Mouse (Mus musculus): Measurements from ENCODE around the gene Arhgef18. TPM values are rescaled to one million over a fixed set of nuclear protein-coding genes. Genes with fewer than 3 reads are reported as not detected.

The Arhgef18 gene
- polyA plus RNA-seq (2017; shearing (Covaris generic)): 100 to 1,000 TPM in 1 of 2 experiments, 10 to 100 TPM in 1; 74.0 to 116 TPM

GRCm38 (mm10) chr8:3392771-3393710, at the start of gene Arhgef18:
TSS of gene Arhgef18 (plus strand) at chr8:3393006.

GRCm38 (mm10) chr8:3353189-3353810, 39.5 kb upstream of the Arhgef18 start, which contains the start of gene A430078G23Rik:
TSS of gene A430078G23Rik (plus strand) at chr8:3353415.

GRCm38 (mm10) chr8:3467006-3467885, 74.4 kb downstream of the Arhgef18 start, which contains the start of gene Pex11g:
TSS of gene Pex11g (minus strand) at chr8:3467680.

GRCm38 (mm10) chr8:3470562-3470961, 77.8 kb downstream of the Arhgef18 start, which contains the start of gene Tex45:
TSS of gene Tex45 (plus strand) at chr8:3470862.

GRCm38 (mm10) chr8:3492901-3493844, 100.4 kb downstream of the Arhgef18 start, which contains the start of gene Zfp358:
TSS of gene Zfp358 (plus strand) at chr8:3493138.

GRCm38 (mm10) chr8:3500235-3501090, 107.7 kb downstream of the Arhgef18 start, which contains the start of gene Mcoln1:
TSS of gene Mcoln1 (plus strand) at chr8:3500457.

Other genes with a start within 250 kb of the Arhgef18 start
- 10 to 100 TPM; 19.7 to 26.5 TPM for gene Insr, start 113.4 kb upstream of the Arhgef18 start, polyA plus RNA-seq (2017; shearing (Covaris generic))
- gene A430078G23Rik, start 39.6 kb upstream of the Arhgef18 start, polyA plus RNA-seq (2017; shearing (Covaris generic)): 100 to 1,000 TPM in 1 of 2 experiments, 10 to 100 TPM in 1; 73.2 to 113 TPM
- 1 to 10 TPM; 4.2 to 4.5 TPM for gene Pex11g, start 74.7 kb downstream of the Arhgef18 start, polyA plus RNA-seq (2017; shearing (Covaris generic))
- gene Tex45, start 77.9 kb downstream of the Arhgef18 start, polyA plus RNA-seq (2017; shearing (Covaris generic)): under 1 TPM in 1 of 2 experiments, not detected in 1; 0.17 TPM
- gene Zfp358, start 100.1 kb downstream of the Arhgef18 start, polyA plus RNA-seq (2017; shearing (Covaris generic)): 1 to 10 TPM; 6.7 to 8.5 TPM
- 100 to 1,000 TPM; 107 to 120 TPM for gene Mcoln1, start 107.5 kb downstream of the Arhgef18 start, polyA plus RNA-seq (2017; shearing (Covaris generic))
- gene Pnpla6, start 122.4 kb downstream of the Arhgef18 start, polyA plus RNA-seq (2017; shearing (Covaris generic)): 10 to 100 TPM; 39.8 to 41.4 TPM
- gene C330021F23Rik, start 175.0 kb downstream of the Arhgef18 start, polyA plus RNA-seq (2017; shearing (Covaris generic)): 1 to 10 TPM in 1 of 2 experiments, not detected in 1; 2.2 TPM
- 1 to 10 TPM in 1 of 2 experiments, under 1 TPM in 1; 0.98 to 5.4 TPM for gene Camsap3, start 194.3 kb downstream of the Arhgef18 start, polyA plus RNA-seq (2017; shearing (Covaris generic))
- gene Xab2, start 228.3 kb downstream of the Arhgef18 start, polyA plus RNA-seq (2017; shearing (Covaris generic)): 100 to 1,000 TPM; 100 to 114 TPM
- 100 to 1,000 TPM in 1 of 2 experiments, 10 to 100 TPM in 1; 95.6 to 102 TPM for gene Pet100, start 228.5 kb downstream of the Arhgef18 start, polyA plus RNA-seq (2017; shearing (Covaris generic))
- not detected for gene Pcp2, start 232.5 kb downstream of the Arhgef18 start, polyA plus RNA-seq (2017; shearing (Covaris generic))
- 100 to 1,000 TPM; 203 to 221 TPM for gene Stxbp2, start 237.9 kb downstream of the Arhgef18 start, polyA plus RNA-seq (2017; shearing (Covaris generic))